Mouse (Mus musculus) large intestine, adult 2 months (tissue): ENCODE results near the gene Ppp1r18. TPM values are rescaled to one million over a fixed set of nuclear protein-coding genes. Genes with fewer than 3 reads are reported as not detected.

Experiments used
- DNase-seq: peaks from one replicate; pipeline ENCODE4 v3.0.0-alpha.2; 2012; ENCODE audit warnings: low read depth, low spot score
- WGBS: fragments of 180-500 bp; shearing (Covaris S2); methylation state at CpG from one replicate; pipeline ENCODE4 v1.1.7; 2018; 5-methylcytosine and 5-hydroxymethylcytosine counted together
- polyA plus RNA-seq: library from polyadenylated mRNA; depleted of rRNA; stranded (reverse); fragments of >200 nt; gene quantifications from 2 replicates; pipeline ENCODE4 v1.2.3, GENCODE M21; 2012

The Ppp1r18 gene
- polyA plus RNA-seq, 1 experiment: 26.7 TPM

DNA sequence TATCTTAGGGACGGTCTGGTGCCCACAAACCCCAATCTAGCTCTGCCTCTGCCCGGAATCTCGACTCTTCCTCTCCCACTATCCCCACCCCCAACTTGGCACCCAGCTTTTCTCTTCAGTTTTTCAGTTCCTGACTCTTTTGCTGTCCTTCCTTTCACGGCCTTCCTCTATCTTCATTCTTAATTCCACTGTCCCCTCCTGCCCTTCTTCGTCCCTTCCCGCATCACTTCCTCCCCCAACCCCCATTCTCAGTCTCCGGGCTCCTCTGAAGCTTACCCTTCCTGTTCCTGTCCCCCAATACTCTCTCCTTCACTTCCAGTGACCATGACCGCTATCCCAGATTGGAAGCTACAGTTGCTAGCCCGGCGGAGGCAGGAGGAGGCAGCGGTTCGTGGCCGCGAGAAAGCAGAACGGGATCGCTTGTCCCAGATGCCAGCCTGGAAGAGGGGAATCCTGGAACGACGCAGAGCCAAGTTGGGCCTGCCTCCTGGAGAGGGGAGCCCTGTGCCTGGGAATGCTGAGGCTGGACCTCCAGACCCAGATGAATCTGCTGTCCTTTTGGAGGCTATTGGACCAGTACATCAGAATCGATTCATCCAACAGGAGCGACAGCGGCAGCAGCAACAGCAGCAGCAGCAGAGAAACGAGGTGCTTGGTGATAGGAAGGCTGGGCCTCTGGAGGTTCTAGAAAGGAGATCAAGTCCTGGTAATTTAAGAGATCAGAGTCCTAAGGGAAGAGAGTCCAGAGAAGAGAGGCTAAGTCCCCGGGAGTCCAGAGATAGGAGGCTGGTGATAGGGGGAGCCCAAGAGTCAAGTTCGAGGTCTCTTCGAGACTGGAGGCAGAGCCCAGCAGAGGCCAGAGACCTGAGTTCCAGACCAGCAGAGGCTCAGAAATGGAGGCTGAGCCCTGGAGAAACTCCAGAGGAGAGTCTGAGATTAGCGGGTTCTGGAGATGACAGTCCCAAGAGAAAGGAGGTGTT lies 1.8 kb downstream of the Ppp1r18 start:
- no peak for DNase-seq
- 19% methylated on average over 26 of the region's 26 CpGs for WGBS

DNA sequence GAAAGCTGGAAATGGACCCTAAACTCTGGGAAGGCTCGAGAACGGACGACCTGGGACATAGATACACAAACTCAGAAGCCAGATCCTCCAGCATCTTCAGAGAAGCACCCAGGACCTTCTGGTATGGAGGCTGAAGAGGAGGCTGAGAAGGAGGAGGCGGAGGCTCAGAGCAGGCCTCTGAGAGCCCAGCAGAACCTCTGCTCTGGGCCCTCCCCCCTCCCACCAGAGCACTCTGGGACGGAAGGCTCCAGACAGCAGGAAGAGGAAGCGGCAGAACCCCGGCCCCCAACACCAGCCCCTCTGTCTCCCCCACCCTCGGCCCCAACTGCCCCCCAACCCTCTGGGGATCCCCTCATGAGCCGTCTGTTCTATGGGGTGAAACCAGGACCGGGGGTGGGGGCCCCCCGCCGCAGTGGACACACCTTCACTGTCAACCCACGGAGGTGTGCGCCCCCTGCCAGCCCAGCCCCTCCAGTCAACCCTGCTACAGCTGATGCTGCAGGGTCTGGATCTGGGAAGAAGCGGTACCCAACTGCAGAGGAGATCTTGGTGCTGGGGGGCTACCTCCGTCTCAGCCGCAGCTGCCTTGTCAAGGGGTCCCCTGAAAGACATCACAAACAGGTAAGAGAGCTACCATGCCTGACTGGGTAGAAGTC lies 2.9 kb downstream of the Ppp1r18 start:
- no peak for DNase-seq

DNA sequence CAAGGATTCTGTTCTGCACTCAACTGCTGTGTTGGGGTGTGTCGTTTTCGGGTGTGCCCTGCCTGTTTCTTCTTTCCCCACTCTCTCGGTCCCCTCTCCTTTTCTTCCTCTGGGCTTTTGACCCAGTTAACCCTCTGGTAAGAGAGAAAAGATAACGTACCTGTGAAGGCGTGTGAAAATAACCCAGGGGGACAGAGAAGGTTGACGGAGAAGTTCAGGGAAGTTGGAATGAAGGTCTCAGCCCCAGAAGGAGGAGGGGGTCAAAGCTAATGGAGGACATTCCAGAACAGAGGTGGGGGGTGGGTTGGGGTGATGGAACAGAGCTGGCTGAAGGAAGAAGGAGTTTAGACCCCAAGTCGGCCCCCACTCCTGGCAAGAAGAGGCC lies 3.6 kb downstream of the Ppp1r18 start:
- 15% methylated on average over 7 of the region's 7 CpGs for WGBS
- no peak for DNase-seq

More for the DNA sequence above, 2.9 kb downstream of the Ppp1r18 start:
- 37% methylated on average over 17 of the region's 17 CpGs for WGBS

DNA sequence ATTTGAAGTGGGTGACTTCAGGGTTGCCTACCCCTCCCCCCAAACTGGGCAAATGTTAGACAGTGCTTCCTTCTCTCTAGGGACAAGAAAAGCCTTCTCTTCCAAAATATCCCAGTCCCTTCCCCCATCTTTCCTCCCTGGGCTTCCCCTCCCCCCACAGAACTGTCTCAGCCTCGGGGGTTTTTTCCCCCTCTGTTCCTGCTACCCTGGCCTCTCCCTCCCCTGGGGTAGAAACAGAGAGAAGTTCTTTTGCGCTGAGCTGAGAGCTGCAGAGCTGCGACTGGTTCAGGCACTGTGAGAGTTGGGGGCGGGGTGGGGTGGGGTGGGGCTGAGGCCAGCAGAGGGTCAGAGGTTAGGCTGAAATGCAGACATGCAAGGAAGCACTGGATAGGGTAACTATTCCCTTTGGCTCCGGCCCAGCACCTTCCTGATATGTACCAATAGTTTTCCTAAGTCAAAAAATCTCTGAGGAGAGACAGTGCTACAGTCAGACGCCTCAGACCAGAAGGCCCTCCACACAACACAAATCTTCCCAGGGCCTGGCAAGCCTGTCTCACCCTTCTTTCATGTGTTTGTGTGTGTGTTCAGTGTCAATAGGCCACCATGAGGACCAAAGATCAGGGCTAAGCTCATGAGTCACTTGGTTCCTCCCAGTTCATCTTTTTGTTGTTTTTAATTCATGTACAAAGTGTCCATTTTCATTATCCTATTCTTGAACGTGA lies 4.1 kb downstream of the Ppp1r18 start:
- 7% methylated on average over 7 of the region's 7 CpGs for WGBS
- no peak for DNase-seq

DNA sequence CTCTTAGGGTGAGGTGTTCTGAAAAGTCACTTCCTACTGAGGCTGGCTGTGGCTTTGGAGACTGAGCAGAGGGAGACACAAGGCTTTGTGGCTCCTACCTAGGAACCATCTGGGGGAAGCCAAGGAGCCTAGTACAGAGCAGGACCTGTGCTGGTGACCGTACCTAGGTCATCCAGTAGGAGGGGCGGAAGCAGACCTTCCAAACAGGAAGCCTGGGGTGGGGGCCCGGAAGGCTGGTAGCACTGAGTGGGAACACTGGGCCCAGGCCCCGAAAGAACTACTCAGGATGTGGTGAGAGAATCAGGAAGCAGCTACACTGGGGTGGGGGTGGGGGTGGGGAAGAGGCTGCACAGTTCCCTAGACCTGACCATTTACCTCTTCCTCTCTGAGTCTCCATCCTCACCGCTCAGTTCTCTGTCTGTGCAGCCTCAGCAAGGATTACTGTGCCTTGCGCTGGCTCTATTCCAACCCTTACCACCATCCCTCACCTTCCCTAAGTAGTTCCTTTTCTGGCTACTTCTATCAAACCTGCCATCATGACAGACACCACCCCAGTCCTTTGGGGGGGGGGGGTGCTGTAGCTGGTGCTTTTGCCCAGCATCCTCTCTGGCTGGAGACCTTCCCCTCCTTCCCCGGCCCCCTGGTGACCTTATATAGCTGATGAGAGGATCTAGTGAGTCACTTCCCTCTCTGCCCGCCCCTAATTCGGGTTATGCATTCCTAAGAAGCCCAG lies 4.9 kb downstream of the Ppp1r18 start:
- no peak for DNase-seq
- whole genome bisulfite sequencing: 39% methylated on average over 9 of the region's 9 CpGs

DNA sequence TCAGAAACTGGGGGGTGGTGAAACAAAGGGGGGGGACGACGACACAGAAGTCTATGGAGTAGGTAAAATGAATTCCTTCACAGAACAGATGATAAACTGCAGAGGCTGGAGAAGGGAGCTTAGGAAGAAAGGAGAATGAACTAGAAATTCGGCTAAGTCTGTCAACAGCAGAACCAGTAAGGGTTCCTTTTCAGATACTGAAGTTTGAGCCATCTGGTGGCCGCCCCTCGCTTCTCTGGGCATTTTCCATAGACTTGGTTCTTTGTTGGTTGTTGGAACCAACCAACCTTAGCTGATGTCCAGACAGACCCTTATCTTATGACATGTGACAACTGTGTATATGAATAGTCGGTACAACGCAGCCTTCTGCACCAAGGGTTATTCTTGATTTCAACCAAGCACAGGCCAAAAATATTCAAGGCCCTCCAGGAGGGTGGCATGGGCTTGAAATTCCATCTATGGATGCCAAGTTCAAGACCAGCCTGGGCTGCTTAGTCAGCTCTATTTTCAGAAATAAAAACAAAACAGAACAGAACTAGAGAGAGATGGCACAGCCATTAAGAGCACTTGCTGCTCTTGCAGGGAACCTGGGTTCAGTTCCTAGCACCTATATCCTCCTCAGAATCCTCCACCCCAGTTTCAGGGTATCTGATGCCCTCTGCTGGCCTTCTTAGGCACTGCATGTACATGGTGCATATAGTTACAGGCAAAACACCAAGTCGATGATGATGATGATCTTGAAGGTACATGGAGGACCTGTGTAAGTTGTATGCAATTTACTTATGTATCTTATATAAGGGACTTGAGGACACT lies 5.7 kb downstream of the Ppp1r18 start:
- DNase-seq: no peak
- WGBS: 64% methylated on average over 8 of the region's 8 CpGs

DNA sequence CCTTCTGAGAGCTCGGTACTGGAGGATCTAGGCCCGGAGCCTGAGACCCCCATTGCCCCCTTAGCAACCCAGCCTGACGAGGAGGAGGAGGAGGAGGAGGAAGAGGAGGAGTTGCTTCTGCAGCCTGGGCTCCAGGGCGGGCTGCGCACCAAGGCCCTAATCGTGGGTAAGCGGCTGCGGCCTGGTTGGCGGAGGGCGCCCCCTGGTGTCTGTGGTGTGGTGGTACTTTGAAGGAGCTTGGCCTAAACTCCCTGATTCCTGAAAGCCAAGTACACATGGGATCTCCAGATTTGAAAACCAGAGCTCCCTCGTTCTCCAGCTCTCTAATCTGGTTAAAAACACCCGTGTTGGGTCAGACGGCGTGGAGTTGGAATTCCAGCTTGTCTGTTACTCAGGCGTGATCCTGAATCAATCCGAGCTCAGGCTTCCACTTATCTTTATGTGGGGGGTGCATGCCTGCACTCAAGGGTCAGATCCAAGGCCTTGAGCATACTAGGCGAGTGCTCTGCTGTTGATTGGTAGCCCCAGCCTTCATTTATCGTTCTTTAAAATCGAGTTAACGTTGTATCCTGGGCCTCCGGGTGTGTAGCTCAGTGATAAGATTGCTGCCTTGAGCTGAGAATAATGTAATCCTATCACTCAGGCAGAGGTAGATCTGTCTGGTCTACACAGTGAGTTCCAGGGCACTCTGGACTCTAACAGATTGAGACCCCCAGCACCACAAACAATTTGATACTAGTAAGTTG lies 8.6 kb downstream of the Ppp1r18 start:
- WGBS: 27% methylated on average over 21 of the region's 21 CpGs
- no peak for DNase-seq

DNA sequence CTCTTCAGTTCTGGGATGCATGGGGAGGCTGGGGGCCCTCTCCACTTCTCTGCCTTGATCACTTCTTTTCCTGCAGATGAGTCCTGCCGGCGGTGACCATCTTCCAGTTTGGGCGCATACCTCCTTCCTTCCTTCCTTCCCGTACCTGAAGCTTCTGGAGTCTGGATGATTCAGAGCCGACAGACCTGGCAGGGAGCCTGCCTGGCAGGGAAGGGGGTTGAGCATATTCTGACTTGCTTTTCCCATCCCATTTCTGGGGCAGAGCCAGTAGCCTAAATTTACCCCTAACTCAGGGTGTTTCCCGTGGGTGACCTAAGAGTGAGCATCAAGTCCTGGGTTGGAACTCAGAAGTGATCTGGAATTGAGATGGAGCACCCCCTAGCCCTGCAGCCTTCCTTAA lies 9.3 kb downstream of the Ppp1r18 start:
- 69% methylated on average over 6 of the region's 6 CpGs for WGBS
- no peak for DNase-seq

DNA sequence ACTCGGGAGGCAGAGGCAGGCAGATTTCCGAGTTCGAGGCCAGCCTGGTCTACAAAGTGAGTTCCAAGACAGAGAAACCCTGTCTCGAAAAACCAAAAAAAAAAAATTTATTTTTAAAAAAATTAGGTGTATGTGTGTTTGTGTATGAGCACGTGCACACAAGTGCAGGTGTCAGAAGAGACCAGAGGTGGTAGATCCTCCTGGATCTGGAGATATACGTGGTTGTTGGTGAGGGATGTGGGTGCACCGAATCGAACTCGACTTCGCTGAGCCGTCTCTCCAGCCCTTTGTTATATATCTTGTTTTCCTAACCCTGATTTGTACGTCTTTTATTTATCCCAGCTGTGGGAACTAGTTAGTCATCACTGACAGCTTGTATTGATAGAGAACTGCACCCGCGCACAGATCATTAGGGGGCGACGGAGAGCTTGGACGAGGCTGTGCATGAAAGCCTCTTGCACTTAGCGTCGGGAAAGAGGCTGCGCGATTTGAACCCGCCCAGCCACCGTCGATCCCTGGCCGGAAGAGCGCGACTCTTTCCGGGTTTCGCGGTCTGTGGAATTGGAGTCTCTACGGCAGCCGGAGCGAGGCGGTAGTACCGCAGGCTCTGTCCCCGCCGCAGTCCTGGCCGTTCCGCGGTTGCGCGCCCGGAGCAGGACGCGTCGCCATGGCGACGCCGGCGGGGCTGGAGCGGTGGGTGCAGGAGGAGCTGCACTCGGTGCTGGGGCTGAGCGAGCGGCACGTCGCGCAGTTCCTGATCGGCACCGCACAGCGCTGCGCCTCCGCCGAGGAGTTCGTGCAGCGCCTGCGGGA lies 14.1 kb downstream of the Ppp1r18 start, which contains the start of gene Dhx16:
TSS of gene Dhx16 (plus strand) at position 575 of the 813 bp plus-strand sequence.
- DNase-seq: peak; percentile 94
- whole genome bisulfite sequencing: 5% methylated on average over 66 of the region's 66 CpGs

DNA sequence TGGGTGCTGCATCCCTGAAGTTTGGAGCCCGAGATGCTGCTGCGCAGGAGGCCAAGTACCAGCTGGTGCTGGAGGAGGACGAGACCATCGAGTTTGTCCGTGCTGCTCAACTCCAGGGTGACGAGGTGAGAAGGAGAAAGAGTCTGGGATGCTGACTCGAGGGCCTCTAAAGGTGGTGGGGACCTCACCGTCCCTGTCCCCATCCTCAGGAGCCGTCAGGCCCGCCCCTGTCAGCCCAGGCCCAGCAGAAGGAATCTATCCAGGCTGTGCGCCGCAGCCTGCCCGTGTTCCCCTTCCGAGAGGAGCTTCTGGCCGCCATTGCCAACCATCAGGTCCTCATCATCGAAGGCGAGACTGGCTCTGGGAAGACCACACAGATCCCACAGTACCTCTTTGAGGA lies 17.5 kb downstream of the Ppp1r18 start:
- 93% methylated on average over 17 of the region's 17 CpGs for WGBS
- DNase-seq: no peak

DNA sequence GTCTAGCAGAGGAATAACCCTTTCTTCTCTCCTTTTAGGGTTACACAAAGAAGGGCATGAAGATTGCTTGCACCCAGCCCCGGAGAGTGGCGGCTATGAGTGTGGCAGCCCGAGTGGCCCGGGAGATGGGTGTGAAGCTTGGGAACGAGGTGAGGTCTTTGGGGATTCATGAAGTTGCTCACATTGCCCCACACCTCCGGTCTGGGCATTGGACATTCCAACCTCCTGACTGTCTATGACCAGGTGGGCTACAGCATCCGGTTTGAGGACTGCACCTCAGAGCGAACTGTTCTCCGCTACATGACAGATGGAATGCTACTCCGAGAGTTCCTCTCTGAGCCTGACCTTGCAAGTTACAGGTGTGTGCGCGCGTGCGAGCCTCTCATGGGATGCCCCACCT lies 18.4 kb downstream of the Ppp1r18 start:
- no peak for DNase-seq
- WGBS: 97% methylated on average over 14 of the region's 14 CpGs

DNA sequence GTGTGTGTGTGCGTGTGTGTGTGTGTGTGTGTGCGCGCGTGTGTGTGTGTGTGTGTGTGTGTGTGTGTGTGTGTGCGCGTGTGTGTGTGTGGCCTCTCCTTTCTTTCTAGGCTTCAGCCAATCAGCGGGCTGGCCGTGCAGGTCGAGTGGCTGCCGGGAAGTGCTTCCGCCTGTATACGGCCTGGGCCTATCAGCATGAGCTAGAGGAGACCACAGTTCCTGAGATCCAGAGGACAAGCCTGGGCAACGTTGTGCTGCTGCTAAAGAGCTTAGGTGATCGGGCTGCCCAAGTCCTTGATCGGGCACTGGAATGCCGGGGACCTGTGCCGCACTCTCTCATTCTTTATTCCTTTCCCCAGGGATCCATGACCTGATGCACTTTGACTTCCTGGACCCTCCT lies 22.3 kb downstream of the Ppp1r18 start:
- WGBS: 86% methylated on average over 14 of the region's 17 CpGs
- no peak for DNase-seq

DNA sequence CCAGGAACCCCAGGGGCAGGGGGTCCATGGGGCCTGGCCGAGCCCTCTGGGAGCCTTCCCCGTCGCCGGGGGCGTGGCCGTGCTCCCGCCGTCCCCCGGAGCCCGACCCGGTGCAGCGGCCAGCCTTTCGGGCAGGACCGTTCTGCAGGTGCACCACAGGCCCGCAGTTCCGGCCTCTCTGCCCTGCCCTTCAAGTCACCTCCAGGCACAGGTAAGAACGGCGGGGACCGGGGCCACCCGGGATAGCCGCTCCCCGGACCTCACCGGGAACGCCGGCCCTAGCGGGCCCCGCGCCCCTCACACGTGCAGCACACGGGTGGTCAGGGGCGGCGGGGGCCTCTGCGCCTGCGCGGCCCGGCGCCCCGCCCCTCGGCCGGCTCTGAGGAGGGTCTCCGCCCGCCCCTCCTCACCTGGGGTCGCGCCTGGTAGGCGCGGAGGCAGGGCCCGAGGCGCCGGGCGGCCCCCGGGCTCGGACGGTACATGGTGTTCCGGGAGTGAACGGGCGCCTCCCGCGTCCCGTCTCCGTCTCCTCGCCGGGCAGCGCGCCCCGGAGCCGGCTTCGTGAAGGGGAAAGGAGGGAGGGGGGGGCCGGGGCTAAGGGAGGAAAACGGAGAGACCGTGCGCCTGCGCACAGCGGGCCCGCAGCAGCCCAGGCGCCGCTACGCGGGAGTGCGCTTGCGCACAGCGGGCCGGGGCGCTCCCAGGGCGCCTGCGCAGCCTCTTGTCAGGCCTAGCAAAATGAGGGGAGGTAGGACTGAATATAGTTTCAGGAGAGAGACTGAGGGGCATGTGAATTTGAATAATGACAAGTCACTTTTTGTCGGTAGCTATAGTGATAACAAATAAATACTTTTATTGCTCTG lies 31.6 kb downstream of the Ppp1r18 start, which contains the start of gene 2310061I04Rik:
TSS of gene 2310061I04Rik (minus strand) at position 651 of the 863 bp plus-strand sequence.
- no peak for DNase-seq
- under 1% methylated on average over 85 of the region's 86 CpGs for WGBS

DNA sequence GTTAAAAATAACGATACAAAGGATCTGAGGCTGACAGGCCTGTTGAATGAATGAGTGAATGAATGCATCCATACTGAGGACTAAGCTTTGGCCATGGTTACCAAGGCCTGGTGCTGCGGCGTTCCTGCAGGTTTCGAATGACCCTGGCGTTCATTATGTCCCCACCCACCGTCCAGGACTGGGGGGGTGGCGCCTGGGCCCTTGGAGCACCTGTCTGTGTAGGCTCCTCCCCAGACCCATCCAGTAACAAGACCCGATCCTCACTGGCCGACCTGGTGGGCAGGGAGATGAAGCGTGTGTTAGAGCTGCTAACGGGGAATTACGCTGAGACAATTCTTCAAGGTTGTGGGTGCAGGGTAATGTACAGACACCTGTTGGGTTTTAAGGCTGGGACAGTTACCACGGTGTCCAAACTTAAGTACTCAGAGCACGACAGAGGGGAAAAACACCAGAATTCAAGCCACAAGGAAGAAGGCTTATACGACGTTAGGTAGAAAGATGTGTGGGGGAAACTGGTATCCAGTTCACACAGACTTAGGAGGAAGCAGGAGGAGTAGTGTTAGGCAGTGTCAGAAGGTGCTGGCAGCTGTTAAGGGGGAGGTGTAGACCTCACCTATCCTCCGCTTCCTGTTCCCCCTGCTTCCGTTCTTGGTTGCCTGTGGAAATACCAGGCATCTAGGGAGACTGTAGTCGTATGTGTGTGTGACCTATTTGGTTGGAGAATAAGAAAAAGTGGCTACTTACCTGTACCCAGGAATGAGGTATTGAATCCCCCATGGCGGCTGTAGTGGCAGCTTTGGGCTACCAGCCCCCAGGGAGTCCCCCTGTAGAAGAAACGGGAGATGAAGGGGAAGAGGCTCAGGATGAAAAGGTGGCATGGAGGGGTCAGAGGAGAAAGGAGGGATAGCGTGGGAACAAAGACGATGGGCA lies 32.5 kb downstream of the Ppp1r18 start:
- DNase-seq: no peak

DNA sequence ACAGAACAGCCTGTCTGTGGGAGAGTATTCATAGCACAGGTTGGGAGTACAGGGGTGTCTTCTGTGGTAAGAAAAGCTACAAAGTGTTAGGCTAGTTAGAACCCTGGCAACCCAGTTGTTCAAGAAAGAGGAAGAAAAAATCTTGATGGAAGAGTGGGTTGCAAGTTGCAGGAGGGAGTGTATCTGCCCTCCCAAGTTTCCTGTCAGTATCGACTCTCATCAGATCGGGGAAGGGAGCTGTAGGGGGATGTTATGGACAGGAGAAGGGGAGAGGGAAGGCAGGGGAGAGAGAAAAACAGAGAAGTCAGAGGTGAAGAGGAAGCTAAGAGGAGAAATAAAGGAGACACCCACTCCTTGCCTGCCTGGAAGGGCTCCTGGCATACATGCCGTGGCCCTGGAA lies 35.2 kb downstream of the Ppp1r18 start:
- no peak for DNase-seq
- WGBS: 86% methylated on average over 3 of the region's 3 CpGs

More for the DNA sequence above, 32.5 kb downstream of the Ppp1r18 start:
- 33% methylated on average over 23 of the region's 23 CpGs for WGBS
